Mouse (Mus musculus): ENCODE data around the gene Lypd6. TPM values are rescaled to one million over a fixed set of nuclear protein-coding genes. Genes with fewer than 3 reads are reported as not detected.

Lypd6 gene
- polyA plus RNA-seq, 1 experiment from 2014 or later: 14.7 TPM

GRCm38 (mm10) chr2:50111169-50111568 lies 44.9 kb downstream of the Lypd6 start:
- Histone ChIP-seq H3K36me3 (no peaks in the 10 kb centered on the region), H3K27ac (replicated peaks) (0 out of 2 replicates have a peak overlapping the region, but pooled peaks have one; percentile 18), H3K9ac (replicated peaks) (no peak overlapping the region), H3K4me3 (replicated peaks) (no peak overlapping the region), H3K27me3 (replicated peaks) (no peaks in the 10 kb centered on the region), H3K4me2 (no peak overlapping the region), H3K4me1 (peaks cover 16% of the 10 kb centered on the region), H3K9me3 (replicated peaks) (no peaks in the 10 kb centered on the region)
- ATAC-seq (ENCODE audit: low FRiP score): 0 out of 2 replicates have a peak, but pooled peaks have one; percentile 5
- 44% methylated on average over 3 of the region's 3 CpGs for WGBS

DNA sequence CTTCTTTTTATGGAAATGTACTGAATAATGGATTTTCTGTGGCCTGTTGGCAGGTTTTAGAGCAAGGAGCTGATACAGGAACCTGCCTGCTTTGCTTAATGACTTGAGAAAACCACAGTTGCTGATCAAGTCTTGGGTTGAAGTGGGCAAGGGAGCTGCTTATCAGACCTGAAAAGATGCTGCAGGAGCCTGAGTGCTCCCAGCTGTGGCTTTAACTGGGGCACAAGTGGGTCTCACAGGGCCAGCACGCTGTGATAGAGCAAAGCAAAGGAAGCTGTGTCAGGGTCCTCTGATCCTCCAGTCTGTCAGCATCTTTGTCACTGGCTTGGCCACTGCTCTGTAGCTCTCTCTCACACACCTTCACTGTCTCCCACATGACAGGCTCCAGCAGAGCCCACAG lies 45.4 kb downstream of the Lypd6 start:
- H3K9ac ChIP-seq (replicated peaks): no peak overlapping the region
- no peak overlapping the region for H3K4me3 ChIP-seq (replicated peaks)
- no peak for ATAC-seq (ENCODE audit: low FRiP score)
- H3K4me1 ChIP-seq: peaks cover 16% of the 10 kb centered on the region
- H3K27me3 ChIP-seq (replicated peaks): no peaks in the 10 kb centered on the region
- no peaks in the 10 kb centered on the region for H3K36me3 ChIP-seq
- no peak overlapping the region for H3K4me2 ChIP-seq
- no peak overlapping the region; the same call in 1 of the 2 replicates for H3K27ac ChIP-seq (replicated peaks)
- 31% methylated on average over 1 of the region's 1 CpGs for WGBS
- H3K9me3 ChIP-seq (replicated peaks): no peaks in the 10 kb centered on the region

GRCm38 (mm10) chr2:50112427-50112826 lies 46.2 kb downstream of the Lypd6 start:
- peaks cover 16% of the 10 kb centered on the region for H3K4me1 ChIP-seq
- no peaks in the 10 kb centered on the region for H3K36me3 ChIP-seq
- no peak overlapping the region for H3K27ac ChIP-seq (replicated peaks)
- H3K9me3 ChIP-seq (replicated peaks): no peaks in the 10 kb centered on the region
- no peak for ATAC-seq (ENCODE audit: low FRiP score)
- no peak overlapping the region for H3K4me3 ChIP-seq (replicated peaks)
- 89% methylated on average over 5 of the region's 5 CpGs for WGBS
- no peaks in the 10 kb centered on the region for H3K27me3 ChIP-seq (replicated peaks)
- H3K4me2 ChIP-seq: no peak overlapping the region
- no peak overlapping the region for H3K9ac ChIP-seq (replicated peaks)

GRCm38 (mm10) chr2:50119101-50119500 lies 52.9 kb downstream of the Lypd6 start:
- Histone ChIP-seq H3K36me3 (no peaks in the 10 kb centered on the region), H3K27ac (replicated peaks) (no peak overlapping the region), H3K27me3 (replicated peaks) (no peaks in the 10 kb centered on the region), H3K4me1 (no peaks in the 10 kb centered on the region), H3K4me3 (replicated peaks) (no peak overlapping the region), H3K9ac (replicated peaks) (no peak overlapping the region), H3K9me3 (replicated peaks) (no peaks in the 10 kb centered on the region), H3K4me2 (no peak overlapping the region)
- 95% methylated on average over 7 of the region's 7 CpGs for WGBS
- no peak for ATAC-seq (ENCODE audit: low FRiP score)

DNA sequence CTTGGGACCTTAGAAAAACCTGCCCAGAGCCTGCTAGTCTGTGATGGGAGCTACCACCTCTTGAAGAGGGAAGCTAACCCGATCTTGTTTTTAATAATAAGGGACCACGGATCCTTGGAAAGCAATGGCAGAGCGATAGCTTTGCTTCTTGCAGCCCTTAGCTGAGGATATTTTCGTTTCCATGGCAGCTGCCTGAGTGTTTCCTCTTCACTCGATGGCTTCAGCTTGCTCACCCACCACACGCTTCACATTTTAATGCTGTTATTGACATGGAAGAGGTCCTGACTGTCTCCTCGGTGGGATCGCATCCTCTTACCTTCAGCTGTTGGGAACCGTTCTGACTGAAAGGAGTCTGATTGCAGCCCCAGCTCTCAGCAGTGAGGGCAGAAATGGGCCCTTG lies 54.6 kb downstream of the Lypd6 start:
- no peak overlapping the region for H3K4me2 ChIP-seq
- H3K4me1 ChIP-seq: no peaks in the 10 kb centered on the region
- no peak overlapping the region; the same call in 1 of the 2 replicates for H3K27ac ChIP-seq (replicated peaks)
- H3K4me3 ChIP-seq (replicated peaks): no peak overlapping the region
- no peaks in the 10 kb centered on the region for H3K27me3 ChIP-seq (replicated peaks)
- H3K9ac ChIP-seq (replicated peaks): no peak overlapping the region
- H3K9me3 ChIP-seq (replicated peaks): no peaks in the 10 kb centered on the region
- H3K36me3 ChIP-seq: no peaks in the 10 kb centered on the region
- WGBS: 81% methylated on average over 9 of the region's 9 CpGs
- ATAC-seq (ENCODE audit: low FRiP score): no peak

- Histone ChIP-seq H3K27me3 (replicated peaks) (no peaks in the 10 kb centered on the region), H3K4me2 (no peak overlapping the region), H3K4me1 (peaks cover 11% of the 10 kb centered on the region), H3K27ac (replicated peaks) (no peak overlapping the region), H3K9ac (replicated peaks) (no peak overlapping the region), H3K36me3 (no peaks in the 10 kb centered on the region), H3K9me3 (replicated peaks) (no peaks in the 10 kb centered on the region), H3K4me3 (replicated peaks) (no peak overlapping the region)
- WGBS: 91% methylated on average over 5 of the region's 5 CpGs
- ATAC-seq (ENCODE audit: low FRiP score): no peak
Measured at GRCm38 (mm10) chr2:50123376-50123775, 57.1 kb downstream of the Lypd6 start.

DNA sequence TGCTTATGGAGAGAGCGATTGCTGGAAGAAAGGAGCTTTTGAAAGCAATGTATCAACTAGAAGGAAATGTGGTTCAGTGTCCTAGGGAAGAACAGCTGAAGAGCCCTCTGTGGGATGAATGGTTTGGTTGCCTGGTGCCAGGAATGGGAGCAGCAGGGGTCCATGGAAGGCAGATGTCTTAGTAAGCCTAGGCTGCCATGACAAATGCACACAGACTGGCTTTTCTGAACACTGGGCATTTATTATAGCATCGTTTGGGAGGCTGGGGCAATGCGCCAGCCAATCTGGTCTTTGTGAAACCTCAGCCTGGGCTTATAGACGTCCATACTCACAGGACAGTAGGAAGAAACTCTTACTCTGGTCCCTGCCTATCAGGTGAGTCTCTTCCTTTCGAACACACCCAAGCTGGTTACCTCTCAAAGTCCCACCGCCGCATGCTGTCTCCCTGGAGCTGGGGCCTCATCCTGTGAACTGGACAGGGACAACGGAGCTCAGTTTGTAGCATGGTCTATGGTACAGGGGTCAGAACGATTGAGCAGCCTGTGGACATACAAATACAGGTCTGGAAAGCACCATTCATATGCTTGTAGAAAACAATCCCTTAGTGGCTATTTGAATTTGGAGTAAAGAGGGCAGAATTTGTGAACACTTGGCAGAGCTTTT lies 61.4 kb downstream of the Lypd6 start:
- 58% methylated on average over 9 of the region's 9 CpGs for WGBS
- no peaks in the 10 kb centered on the region for H3K9me3 ChIP-seq (replicated peaks)
- peaks cover 12% of the 10 kb centered on the region for H3K4me1 ChIP-seq
- no peak for ATAC-seq (ENCODE audit: low FRiP score)
- H3K27ac ChIP-seq (replicated peaks): no peak overlapping the region
- no peak overlapping the region for H3K4me2 ChIP-seq
- H3K36me3 ChIP-seq: no peaks in the 10 kb centered on the region
- no peaks in the 10 kb centered on the region for H3K27me3 ChIP-seq (replicated peaks)
- H3K4me3 ChIP-seq (replicated peaks): no peak overlapping the region
- no peak overlapping the region for H3K9ac ChIP-seq (replicated peaks)

GRCm38 (mm10) chr2:50128322-50129277 lies 62.4 kb downstream of the Lypd6 start:
- Histone ChIP-seq H3K9ac (replicated peaks) (no peak overlapping the region), H3K4me2 (no peak overlapping the region), H3K4me3 (replicated peaks) (no peak overlapping the region), H3K9me3 (replicated peaks) (no peaks in the 10 kb centered on the region), H3K27ac (replicated peaks) (no peak overlapping the region), H3K27me3 (replicated peaks) (no peaks in the 10 kb centered on the region), H3K36me3 (no peaks in the 10 kb centered on the region), H3K4me1 (peaks cover 12% of the 10 kb centered on the region)
- 59% methylated on average over 12 of the region's 12 CpGs for WGBS
- no peak for ATAC-seq (ENCODE audit: low FRiP score)

GRCm38 (mm10) chr2:50130674-50131073 lies 64.4 kb downstream of the Lypd6 start:
- H3K4me1 ChIP-seq: peaks cover 12% of the 10 kb centered on the region
- 93% methylated on average over 3 of the region's 3 CpGs for WGBS
- no peak overlapping the region for H3K9ac ChIP-seq (replicated peaks)
- H3K36me3 ChIP-seq: no peaks in the 10 kb centered on the region
- no peak overlapping the region for H3K4me2 ChIP-seq
- no peak overlapping the region for H3K27ac ChIP-seq (replicated peaks)
- ATAC-seq (ENCODE audit: low FRiP score): no peak
- H3K4me3 ChIP-seq (replicated peaks): no peak overlapping the region
- H3K27me3 ChIP-seq (replicated peaks): no peaks in the 10 kb centered on the region
- no peaks in the 10 kb centered on the region for H3K9me3 ChIP-seq (replicated peaks)

DNA sequence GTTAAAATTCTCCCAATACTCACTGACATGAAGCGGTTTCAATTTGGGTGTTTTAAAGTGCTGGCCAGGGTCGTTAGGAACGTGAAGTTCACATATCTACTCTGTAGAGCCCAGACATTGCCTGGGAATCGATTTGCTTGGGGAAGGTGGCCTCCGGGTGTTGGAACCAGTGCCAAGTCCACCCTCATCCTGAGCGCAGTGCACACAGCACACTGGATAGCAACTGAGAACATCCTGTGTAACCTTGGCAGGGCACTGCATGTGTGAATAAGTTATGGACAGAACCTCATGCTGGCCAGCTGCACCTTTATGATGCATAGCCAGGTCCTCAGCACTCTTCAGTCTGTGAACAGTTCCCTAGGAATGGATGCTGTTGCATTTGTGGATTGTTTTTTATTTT lies 77.4 kb downstream of the Lypd6 start:
- Histone ChIP-seq H3K27ac (replicated peaks) (no peak overlapping the region), H3K9ac (replicated peaks) (no peak overlapping the region), H3K36me3 (no peaks in the 10 kb centered on the region), H3K4me1 (no peaks in the 10 kb centered on the region), H3K9me3 (replicated peaks) (no peaks in the 10 kb centered on the region), H3K4me3 (replicated peaks) (no peak overlapping the region), H3K27me3 (replicated peaks) (no peaks in the 10 kb centered on the region), H3K4me2 (no peak overlapping the region)
- 73% methylated on average over 6 of the region's 6 CpGs for WGBS
- ATAC-seq (ENCODE audit: low FRiP score): no peak

DNA sequence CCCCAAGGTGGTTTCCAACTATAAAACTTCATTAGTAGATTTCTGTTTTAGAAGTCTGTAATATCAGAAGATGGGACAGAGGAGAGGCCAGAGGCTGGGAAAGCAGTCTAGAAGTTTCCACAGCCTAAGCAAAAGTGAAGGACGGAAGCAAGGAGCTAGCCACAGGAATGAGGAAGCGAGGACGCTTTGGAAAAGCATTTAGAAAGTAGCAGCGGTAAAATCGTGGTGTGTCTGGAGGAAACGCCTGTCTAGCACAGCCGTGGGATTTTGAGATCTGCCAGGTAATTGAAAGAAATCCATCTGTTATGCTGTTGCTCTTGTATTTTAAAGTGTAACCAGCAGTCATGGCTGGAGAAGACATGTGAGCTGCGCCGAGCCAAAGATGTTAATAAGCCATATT lies 81.1 kb downstream of the Lypd6 start:
- ATAC-seq (ENCODE audit: low FRiP score): no peak
- Histone ChIP-seq H3K36me3 (no peaks in the 10 kb centered on the region), H3K9ac (replicated peaks) (no peak overlapping the region), H3K9me3 (replicated peaks) (no peaks in the 10 kb centered on the region), H3K4me2 (no peak overlapping the region), H3K27ac (replicated peaks) (no peak overlapping the region), H3K4me3 (replicated peaks) (no peak overlapping the region), H3K4me1 (peaks cover 6% of the 10 kb centered on the region; the same call in 1 of the 2 replicates), H3K27me3 (replicated peaks) (no peaks in the 10 kb centered on the region)
- 70% methylated on average over 9 of the region's 9 CpGs for WGBS

All from neural tube, embryonic 15.5 days (tissue).